In genomic region chr6:23376327-23376726, GRCm38 (mm10) we compare ENCODE assay signal across 28 mouse cellular contexts.
"Had no signal": no experiment of that assay in that cellular context is flagged by ENCODE, and none has a peak within 500 bp of the region (broad histone marks: within the 10 kb centered on the region; RNA-seq: fewer than 3 reads in every experiment).

No protein-coding gene starts in this region.

- H3K4me1 ChIP-seq: embryonic facial prominence, embryonic 10.5 days; embryonic facial prominence, embryonic 12.5 days; embryonic facial prominence, embryonic 13.5 days; embryonic facial prominence, embryonic 15.5 days; forebrain, embryonic 15.5 days had no signal

- DNase-seq: cerebellum, adult 18-20 months; cerebellum, adult 2 months; cerebellum, adult 8-10 months; cerebellum, adult 9-10 months; cerebellum, adult 9-11 months; cerebellum, postnatal 10 days; cerebellum, postnatal 14 days; cerebellum, postnatal 25 days; cerebellum, postnatal 36 days; embryo, embryonic 11 days; forebrain, postnatal 0 days; gastrocnemius, adult 2 months; gastrocnemius, postnatal 10 days; gastrocnemius, postnatal 14 days; gastrocnemius, postnatal 25 days; gastrocnemius, postnatal 36 days; heart, adult 11 months had no signal

- H3K27ac ChIP-seq: embryonic facial prominence, embryonic 10.5 days; embryonic facial prominence, embryonic 12.5 days; embryonic facial prominence, embryonic 13.5 days; embryonic facial prominence, embryonic 15.5 days; forebrain, embryonic 10.5 days; forebrain, embryonic 12.5 days; forebrain, embryonic 13.5 days; forebrain, embryonic 15.5 days; gastrocnemius, adult 2 months had no signal

- H3K4me2 ChIP-seq: embryonic facial prominence, embryonic 12.5 days; embryonic facial prominence, embryonic 13.5 days; embryonic facial prominence, embryonic 15.5 days; forebrain, embryonic 12.5 days; forebrain, embryonic 13.5 days; forebrain, embryonic 15.5 days had no signal

- H3K27me3 ChIP-seq: embryonic facial prominence, embryonic 12.5 days; embryonic facial prominence, embryonic 13.5 days; embryonic facial prominence, embryonic 15.5 days; forebrain, embryonic 13.5 days had no signal

- H3K36me3 ChIP-seq: embryonic facial prominence, embryonic 10.5 days; embryonic facial prominence, embryonic 12.5 days; embryonic facial prominence, embryonic 13.5 days; embryonic facial prominence, embryonic 15.5 days; forebrain, embryonic 10.5 days; forebrain, embryonic 12.5 days; forebrain, embryonic 15.5 days had no signal

- H3K9ac ChIP-seq: embryonic facial prominence, embryonic 12.5 days; embryonic facial prominence, embryonic 13.5 days; embryonic facial prominence, embryonic 15.5 days; forebrain, embryonic 12.5 days; forebrain, embryonic 13.5 days; forebrain, embryonic 15.5 days; forebrain, postnatal 0 days had no signal

- H3K9me3 ChIP-seq: embryonic facial prominence, embryonic 10.5 days; embryonic facial prominence, embryonic 12.5 days; embryonic facial prominence, embryonic 13.5 days; embryonic facial prominence, embryonic 15.5 days; forebrain, embryonic 10.5 days; forebrain, embryonic 12.5 days; forebrain, embryonic 13.5 days; forebrain, embryonic 15.5 days had no signal

- H3K4me3 ChIP-seq: embryonic facial prominence, embryonic 10.5 days; embryonic facial prominence, embryonic 12.5 days; embryonic facial prominence, embryonic 13.5 days; embryonic facial prominence, embryonic 15.5 days; erythroblast, embryonic 14.5 days; forebrain, embryonic 10.5 days; forebrain, embryonic 12.5 days; forebrain, embryonic 13.5 days; forebrain, embryonic 15.5 days; gastrocnemius, adult 2 months had no signal

- ATAC-seq: forebrain, embryonic 13.5 days; forebrain, embryonic 14.5 days; forebrain, embryonic 15.5 days; forebrain, embryonic 16.5 days; forebrain, postnatal 0 days had no signal
